Mouse (Mus musculus) midbrain, embryonic 12.5 days (tissue): ENCODE measurements around the gene 1700042G07Rik. TPM values are rescaled to one million over a fixed set of nuclear protein-coding genes. Genes with fewer than 3 reads are reported as not detected.

Experiments
- ATAC-seq: fragments of 200-750 bp; cut with Nextera tagmentation; 2 replicates; pipeline ENCODE4 v1.8.0; 2017; ENCODE audit warnings: low read depth, moderate TSS enrichment, moderate library complexity; ENCODE audit not compliant: low FRiP score
- H3K27ac ChIP-seq: fragments of 300-500 bp; sonication (generic); replicated peaks from 2 replicates; pipeline ENCODE4 v1.5.1; 2016; ENCODE audit warnings: mild to moderate bottlenecking
- H3K27me3 ChIP-seq: fragments of 300-500 bp; sonication (generic); 2 replicates; pipeline ENCODE4 v1.6.1; 2016; ENCODE audit warnings: mild to moderate bottlenecking
- H3K36me3 ChIP-seq: fragments of 300-500 bp; sonication (generic); 2 replicates; pipeline ENCODE4 v1.6.1; 2016
- H3K4me1 ChIP-seq: fragments of 300-500 bp; sonication (generic); 2 replicates; pipeline ENCODE4 v1.6.1; 2016
- H3K4me2 ChIP-seq: fragments of 300-500 bp; sonication (generic); replicated peaks from 2 replicates; pipeline ENCODE4 v1.6.1; 2016; ENCODE audit warnings: mild to moderate bottlenecking, moderate library complexity
- H3K4me3 ChIP-seq: fragments of 300-500 bp; sonication (generic); 2 replicates; pipeline ENCODE4 v1.5.1; 2016; ENCODE audit warnings: mild to moderate bottlenecking
- H3K9ac ChIP-seq: fragments of 300-500 bp; sonication (generic); replicated peaks from 2 replicates; pipeline ENCODE4 v1.6.1; 2016; ENCODE audit warnings: mild to moderate bottlenecking, moderate library complexity
- H3K9me3 ChIP-seq: fragments of 300-500 bp; sonication (generic); 2 replicates; pipeline ENCODE4 v1.6.1; 2016; ENCODE audit warnings: mild to moderate bottlenecking
- WGBS: fragments of 180-500 bp; shearing (Covaris S2); methylation state at CpG from one replicate; pipeline ENCODE4 v1.1.7; 2016; 5-methylcytosine and 5-hydroxymethylcytosine counted together
- polyA plus RNA-seq: library from polyadenylated mRNA; unstranded; fragments of >200 nt; fragmentation: Nextera tagmentation; extraction: Ambion mirVana; gene quantifications from 2 replicates; pipeline ENCODE4 v1.2.1, GENCODE M21; 2016

Gene 1700042G07Rik
- polyA plus RNA-seq, 1 experiment from 2014 or later: not detected

DNA sequence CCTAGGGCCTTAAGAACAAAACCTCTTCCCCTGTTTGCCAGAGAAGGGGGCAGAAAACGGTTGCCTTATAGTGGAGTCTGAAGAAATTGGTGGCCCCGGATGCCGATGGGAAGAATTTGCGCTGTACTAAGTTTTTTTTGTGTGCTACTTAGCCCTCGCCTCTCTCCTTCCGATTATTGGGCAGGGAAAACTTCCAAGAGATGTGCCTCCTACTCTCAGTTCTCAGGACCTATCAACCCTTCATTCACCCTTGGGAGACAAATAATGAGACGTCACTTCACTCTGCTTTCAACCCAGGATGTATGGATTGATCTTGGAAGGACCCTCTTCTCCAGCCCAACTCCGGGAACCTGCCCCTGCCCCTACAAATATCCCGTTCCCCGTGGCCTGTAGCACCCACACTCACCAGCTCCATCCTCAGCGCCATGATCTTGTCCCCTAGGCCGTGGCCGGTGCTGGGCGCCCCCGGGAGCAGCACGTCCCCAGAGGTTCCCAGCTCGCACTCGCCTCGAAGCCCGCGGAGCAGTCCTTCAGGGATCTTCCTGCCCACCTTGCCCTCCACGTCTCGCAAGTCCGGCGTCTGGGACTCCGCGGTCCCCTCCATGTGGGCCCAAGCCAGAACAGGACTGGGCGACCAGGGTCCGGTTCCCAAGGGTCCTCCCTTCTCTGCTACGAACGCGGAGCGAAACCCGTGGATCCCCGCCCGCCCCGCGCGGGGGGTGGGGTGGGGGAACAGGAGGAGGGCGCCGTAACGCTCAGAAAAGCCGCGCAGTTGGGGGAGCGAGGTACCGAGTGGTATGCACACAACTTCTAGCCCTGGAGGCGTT lies 29.1 kb upstream of the 1700042G07Rik start:
- Histone ChIP-seq H3K4me3 (peak overlapping the region; percentile 69), H3K36me3 (no peaks in the 10 kb centered on the region), H3K4me2 (peak overlapping the region; percentile 95), H3K9ac (peak overlapping the region; percentile 76), H3K27ac (no peak overlapping the region), H3K27me3 (peaks cover 28% of the 10 kb centered on the region), H3K9me3 (no peaks in the 10 kb centered on the region), H3K4me1 (peaks cover 21% of the 10 kb centered on the region)
- peak; percentile 49 for ATAC-seq
- under 1% methylated on average over 47 of the region's 47 CpGs for WGBS

DNA sequence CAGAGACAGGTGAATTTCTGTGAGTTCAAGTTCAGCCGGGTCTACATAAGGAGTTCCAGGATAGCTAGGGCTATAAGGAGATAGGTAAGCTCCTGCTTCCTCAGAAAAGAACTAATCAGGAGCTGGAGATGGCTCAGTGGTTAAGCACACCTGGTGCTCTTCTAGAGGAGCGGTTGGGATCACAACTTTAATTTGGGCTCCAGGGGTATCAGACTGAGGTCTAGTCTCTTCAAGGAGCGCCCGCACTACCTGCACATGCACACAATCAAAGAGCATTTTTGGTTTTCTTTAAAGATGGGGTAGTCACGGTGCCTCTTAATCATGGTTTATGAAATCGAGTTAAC lies 23.4 kb upstream of the 1700042G07Rik start:
- peaks cover 32% of the 10 kb centered on the region for H3K36me3 ChIP-seq
- no peak; the same call in 1 of the 2 replicates for ATAC-seq
- peak overlapping the region; percentile 71 for H3K4me2 ChIP-seq
- H3K9ac ChIP-seq: peak overlapping the region; percentile 91
- peaks cover 19% of the 10 kb centered on the region for H3K4me1 ChIP-seq
- no peaks in the 10 kb centered on the region for H3K9me3 ChIP-seq
- H3K27me3 ChIP-seq: 0 out of 2 replicates have a peak, but pooled peaks cover 7% of the 10 kb centered on the region
- H3K4me3 ChIP-seq: peak overlapping the region; percentile 74
- peak overlapping the region; percentile 86 for H3K27ac ChIP-seq
- 17% methylated on average over 6 of the region's 6 CpGs for WGBS

- under 1% methylated on average over 57 of the region's 73 CpGs for WGBS
- peak; percentile 94 for ATAC-seq
- Histone ChIP-seq H3K4me2 (peak overlapping the region; percentile 71), H3K4me1 (peaks cover 16% of the 10 kb centered on the region), H3K27ac (peak overlapping the region; percentile 86), H3K4me3 (peak overlapping the region; percentile 74), H3K27me3 (0 out of 2 replicates have a peak, but pooled peaks cover 2% of the 10 kb centered on the region), H3K9me3 (no peaks in the 10 kb centered on the region), H3K36me3 (peaks cover 38% of the 10 kb centered on the region), H3K9ac (peak overlapping the region; percentile 91)
Measured at GRCm38 (mm10) chr4:116150156-116150861, 22.9 kb upstream of the 1700042G07Rik start.

DNA sequence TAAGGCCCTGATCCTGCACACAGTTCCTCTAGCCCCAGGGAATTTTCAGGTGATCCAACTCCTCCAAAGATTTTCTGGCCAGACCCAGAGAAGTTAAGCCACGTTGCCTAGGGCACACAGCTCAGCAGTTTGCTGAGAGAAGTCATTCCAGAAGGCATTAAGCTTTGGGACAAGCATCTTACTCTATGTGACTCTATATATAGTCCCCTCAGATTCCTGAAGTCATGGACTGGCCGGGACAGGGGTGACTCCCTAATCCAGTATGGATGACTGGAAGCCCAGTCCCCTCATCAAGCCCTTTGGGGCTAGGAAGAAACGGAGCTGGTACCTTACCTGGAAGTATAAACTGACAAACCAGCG lies 22.3 kb upstream of the 1700042G07Rik start:
- peak overlapping the region; percentile 91 for H3K9ac ChIP-seq
- WGBS: 22% methylated on average over 4 of the region's 4 CpGs
- H3K36me3 ChIP-seq: peaks cover 43% of the 10 kb centered on the region
- peak overlapping the region; percentile 76; the same call in 1 of the 2 replicates for H3K27ac ChIP-seq
- H3K4me2 ChIP-seq: peak overlapping the region; percentile 71
- H3K4me1 ChIP-seq: peaks cover 16% of the 10 kb centered on the region
- H3K4me3 ChIP-seq: peak overlapping the region; percentile 74
- ATAC-seq: peak; percentile 44
- no peaks in the 10 kb centered on the region for H3K27me3 ChIP-seq
- no peaks in the 10 kb centered on the region for H3K9me3 ChIP-seq

GRCm38 (mm10) chr4:116151238-116151637 lies 21.9 kb upstream of the 1700042G07Rik start, which contains the start of gene Lurap1:
Gene Lurap1 (minus strand): TSS chr4:116151338.
- Histone ChIP-seq H3K4me3 (peak within 1 kb of the TSS; percentile 74), H3K9me3 (no peaks in the 10 kb centered on the region), H3K4me2 (peak within 1 kb of the TSS; percentile 71), H3K27ac (peak within 1 kb of the TSS; percentile 86), H3K36me3 (peaks cover 47% of the 10 kb centered on the region), H3K9ac (peak within 1 kb of the TSS; percentile 91), H3K27me3 (no peaks in the 10 kb centered on the region), H3K4me1 (peaks cover 16% of the 10 kb centered on the region)
- no peak for ATAC-seq
- 76% methylated on average over 6 of the region's 6 CpGs for WGBS

DNA sequence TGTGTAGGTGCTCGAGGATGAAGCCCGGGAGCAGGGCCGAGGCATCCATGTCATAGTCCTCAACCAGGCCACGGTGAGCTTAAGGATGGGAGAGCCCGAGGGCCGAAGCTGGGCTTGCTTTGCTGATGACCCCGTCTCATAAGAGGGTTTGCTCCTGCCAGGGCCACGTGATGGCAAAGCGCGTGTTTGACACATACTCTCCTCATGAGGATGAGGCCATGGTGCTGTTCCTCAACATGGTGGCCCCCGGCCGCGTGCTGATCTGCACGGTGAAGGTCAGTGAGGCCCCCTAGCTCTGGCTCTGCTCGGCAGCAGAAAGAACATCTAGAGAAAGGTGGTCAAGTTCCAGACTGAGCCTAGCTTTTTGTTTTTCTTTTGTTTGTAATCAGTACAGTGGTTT lies 20.5 kb upstream of the 1700042G07Rik start:
- H3K9ac ChIP-seq: no peak overlapping the region
- H3K4me1 ChIP-seq: peaks cover 16% of the 10 kb centered on the region
- no peak overlapping the region for H3K4me2 ChIP-seq
- no peaks in the 10 kb centered on the region for H3K27me3 ChIP-seq
- H3K4me3 ChIP-seq: no peak overlapping the region
- peaks cover 61% of the 10 kb centered on the region for H3K36me3 ChIP-seq
- no peaks in the 10 kb centered on the region for H3K9me3 ChIP-seq
- H3K27ac ChIP-seq: no peak overlapping the region
- 94% methylated on average over 15 of the region's 15 CpGs for WGBS
- no peak for ATAC-seq

GRCm38 (mm10) chr4:116157882-116158281 lies 15.3 kb upstream of the 1700042G07Rik start:
- Histone ChIP-seq H3K9ac (no peak overlapping the region), H3K27ac (no peak overlapping the region), H3K36me3 (peaks cover 77% of the 10 kb centered on the region), H3K4me2 (no peak overlapping the region), H3K4me3 (no peak overlapping the region), H3K9me3 (no peaks in the 10 kb centered on the region), H3K27me3 (no peaks in the 10 kb centered on the region), H3K4me1 (no peaks in the 10 kb centered on the region)
- WGBS: 93% methylated on average over 2 of the region's 2 CpGs
- ATAC-seq: no peak

DNA sequence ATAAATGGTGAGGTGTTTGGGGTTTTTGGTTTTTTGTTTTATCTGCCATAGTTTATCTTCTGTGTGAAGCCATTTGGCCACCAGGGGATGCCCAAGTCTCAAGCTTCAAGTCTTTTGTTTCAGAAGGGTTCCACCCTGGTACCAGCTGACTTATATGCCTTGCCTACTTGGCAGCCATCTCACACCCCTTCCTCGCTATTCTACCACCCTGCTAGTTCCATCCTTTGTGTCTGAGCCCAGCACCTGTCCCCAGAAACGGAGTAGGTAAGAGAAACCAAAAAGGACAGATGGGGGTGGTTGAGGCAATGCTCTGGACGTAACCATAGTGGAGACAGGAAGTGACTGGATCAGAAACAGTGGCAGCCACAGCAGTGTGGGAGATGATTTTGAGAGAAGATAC lies 13.3 kb upstream of the 1700042G07Rik start:
- 74% methylated on average over 3 of the region's 3 CpGs for WGBS
- no peak overlapping the region for H3K27ac ChIP-seq
- peaks cover 57% of the 10 kb centered on the region for H3K36me3 ChIP-seq
- H3K4me3 ChIP-seq: no peak overlapping the region
- H3K9me3 ChIP-seq: no peaks in the 10 kb centered on the region
- no peaks in the 10 kb centered on the region for H3K4me1 ChIP-seq
- ATAC-seq: no peak
- no peak overlapping the region for H3K9ac ChIP-seq
- H3K27me3 ChIP-seq: no peaks in the 10 kb centered on the region
- no peak overlapping the region for H3K4me2 ChIP-seq

DNA sequence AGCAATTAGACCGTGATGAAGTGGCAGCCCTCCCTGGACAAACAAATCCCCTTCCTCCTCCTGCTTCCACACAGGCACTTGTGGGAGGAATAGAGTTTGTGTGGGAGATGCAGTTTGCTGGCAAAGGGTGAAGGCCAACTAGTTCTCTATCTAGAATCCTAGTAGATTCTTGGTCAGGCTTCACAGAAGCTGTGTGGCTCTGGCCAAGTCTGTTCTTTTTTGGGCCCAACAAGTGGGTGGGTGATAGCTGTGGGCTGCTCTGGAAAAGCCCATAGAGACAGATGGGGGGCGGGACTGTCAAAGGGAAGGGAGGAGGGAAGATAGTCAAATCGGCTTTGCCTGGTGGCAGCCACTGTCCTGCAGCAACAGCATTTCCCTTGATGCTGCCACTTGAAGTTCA lies 12.4 kb upstream of the 1700042G07Rik start:
- Histone ChIP-seq H3K27me3 (no peaks in the 10 kb centered on the region), H3K4me1 (no peaks in the 10 kb centered on the region), H3K9ac (no peak overlapping the region), H3K27ac (no peak overlapping the region), H3K36me3 (peaks cover 49% of the 10 kb centered on the region), H3K9me3 (no peaks in the 10 kb centered on the region), H3K4me2 (no peak overlapping the region), H3K4me3 (no peak overlapping the region)
- ATAC-seq: no peak
- WGBS: 87% methylated on average over 3 of the region's 3 CpGs

- Histone ChIP-seq H3K9ac (no peak overlapping the region), H3K4me2 (no peak overlapping the region), H3K36me3 (peaks cover 35% of the 10 kb centered on the region), H3K4me1 (no peaks in the 10 kb centered on the region), H3K27me3 (no peaks in the 10 kb centered on the region), H3K27ac (no peak overlapping the region), H3K4me3 (no peak overlapping the region), H3K9me3 (no peaks in the 10 kb centered on the region)
- 89% methylated on average over 4 of the region's 4 CpGs for WGBS
- ATAC-seq: no peak
Measured at GRCm38 (mm10) chr4:116162142-116162541, 11.0 kb upstream of the 1700042G07Rik start.

- ATAC-seq: no peak
- Histone ChIP-seq H3K4me1 (no peaks in the 10 kb centered on the region), H3K9ac (no peak overlapping the region), H3K4me2 (no peak overlapping the region), H3K27me3 (no peaks in the 10 kb centered on the region), H3K4me3 (no peak overlapping the region), H3K9me3 (no peaks in the 10 kb centered on the region), H3K36me3 (peaks cover 7% of the 10 kb centered on the region; the same call in 1 of the 2 replicates), H3K27ac (no peak overlapping the region)
- 74% methylated on average over 2 of the region's 2 CpGs for WGBS
Measured at GRCm38 (mm10) chr4:116164759-116165554, 8.2 kb upstream of the 1700042G07Rik start.
